Mouse (Mus musculus) liver, embryonic 15.5 days (tissue): ENCODE measurements around the gene Esx1. TPM values are rescaled to one million over a fixed set of nuclear protein-coding genes. Genes with fewer than 3 reads are reported as not detected.
A peak's percentile ranks its signal among the peaks of the same experiment; 100 is the strongest.

Experiments used
- ATAC-seq: fragments of 200-750 bp; cut with Nextera tagmentation; 2 replicates; pipeline ENCODE4 v1.8.0; 2017; ENCODE audit warnings: moderate number of reproducible peaks, mild to moderate bottlenecking, moderate library complexity; ENCODE audit not compliant: insufficient read depth
- H3K27ac ChIP-seq: fragments of 300-500 bp; sonication (generic); replicated peaks from 2 replicates; pipeline ENCODE4 v1.5.1; 2015; ENCODE audit warnings: mild to moderate bottlenecking, inconsistent platforms
- H3K27me3 ChIP-seq: fragments of 300-500 bp; sonication (generic); 2 replicates; pipeline ENCODE4 v1.6.1; 2015; ENCODE audit warnings: mild to moderate bottlenecking, inconsistent platforms
- H3K36me3 ChIP-seq: fragments of 300-500 bp; sonication (generic); replicated peaks from 2 replicates; pipeline ENCODE4 v1.6.1; 2015; ENCODE audit warnings: moderate library complexity, mild to moderate bottlenecking, inconsistent platforms
- H3K4me1 ChIP-seq: fragments of 300-500 bp; sonication (generic); replicated peaks from 2 replicates; pipeline ENCODE4 v1.6.1; 2015; ENCODE audit warnings: inconsistent platforms
- H3K4me2 ChIP-seq: fragments of 300-500 bp; sonication (generic); 2 replicates; pipeline ENCODE4 v1.6.1; 2015; ENCODE audit warnings: moderate library complexity, mild to moderate bottlenecking, inconsistent platforms
- H3K4me3 ChIP-seq: fragments of 300-500 bp; sonication (generic); replicated peaks from 2 replicates; pipeline ENCODE4 v1.5.1; 2015; ENCODE audit warnings: mild to moderate bottlenecking, inconsistent platforms
- H3K9ac ChIP-seq: fragments of 300-500 bp; sonication (generic); 2 replicates; pipeline ENCODE4 v1.6.1; 2015; ENCODE audit warnings: moderate library complexity, mild to moderate bottlenecking, inconsistent platforms
- H3K9me3 ChIP-seq: fragments of 300-500 bp; sonication (generic); replicated peaks from 2 replicates; pipeline ENCODE4 v1.6.1; 2016; ENCODE audit warnings: inconsistent platforms
- WGBS: fragments of 180-500 bp; shearing (Covaris S2); methylation state at CpG from one replicate; pipeline ENCODE4 v1.1.7; 2015; ENCODE audit warnings: mixed read lengths; ENCODE audit not compliant: insufficient replicate concordance; 5-methylcytosine and 5-hydroxymethylcytosine counted together
- polyA plus RNA-seq: library from polyadenylated mRNA; unstranded; fragments of >200 nt; fragmentation: Nextera tagmentation; extraction: Ambion mirVana; gene quantifications from 2 replicates; pipeline ENCODE4 v1.2.1, GENCODE M21; 2015

Gene Esx1
- polyA plus RNA-seq, 1 experiment from 2014 or later = not detected

DNA sequence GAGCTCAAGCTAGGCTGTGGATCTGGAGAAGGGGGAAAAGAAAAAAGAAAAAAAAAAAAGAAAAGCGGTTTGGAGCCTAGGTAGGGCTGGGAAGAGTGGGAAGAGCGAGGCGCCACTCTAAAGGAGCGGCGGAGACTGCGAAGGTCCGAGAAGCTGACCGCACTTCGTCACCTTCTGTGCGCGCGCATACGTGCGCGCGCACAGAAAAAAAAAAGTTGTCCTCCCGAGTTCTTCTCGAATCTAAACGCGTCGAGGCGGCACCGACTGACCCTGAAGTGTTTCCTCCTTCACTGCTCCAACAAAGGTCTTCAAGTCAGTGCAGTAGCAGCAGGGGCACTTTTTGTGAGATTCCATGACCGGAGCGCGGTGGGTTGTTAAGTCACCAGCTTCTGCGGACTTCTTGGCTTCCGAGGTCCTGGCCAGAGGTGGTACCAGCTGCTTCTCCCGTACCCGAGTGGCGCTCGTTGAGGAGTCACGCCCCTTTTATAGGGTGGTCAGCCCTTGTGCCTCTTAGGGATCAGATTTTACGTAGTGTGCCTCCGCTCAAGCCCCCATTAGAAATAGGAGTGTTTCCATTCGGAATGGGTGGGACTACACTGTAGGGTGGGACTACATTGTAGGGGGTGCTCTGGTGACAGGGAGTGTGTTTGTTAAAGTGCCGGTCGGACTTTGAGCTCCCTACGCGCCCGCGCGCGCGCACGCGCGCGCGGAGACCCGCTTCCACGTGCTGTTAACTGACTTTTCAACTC is 2.0 kb downstream of the Esx1 start:
- H3K4me3 ChIP-seq = 0 out of 2 replicates have a peak overlapping the region, but pooled peaks have one; percentile 12
- H3K9me3 ChIP-seq = no peaks in the 10 kb centered on the region
- no peaks in the 10 kb centered on the region for H3K4me1 ChIP-seq
- H3K4me2 ChIP-seq = peak overlapping the region; percentile 42
- 11% methylated on average over 52 of the region's 52 CpGs for WGBS
- no peaks in the 10 kb centered on the region for H3K36me3 ChIP-seq
- ATAC-seq = no peak
- peaks cover 87% of the 10 kb centered on the region for H3K27me3 ChIP-seq
- no peak overlapping the region for H3K27ac ChIP-seq
- no peak overlapping the region for H3K9ac ChIP-seq

GRCm38 (mm10) chrX:137118097-137118746 is 3.7 kb downstream of the Esx1 start:
- Histone ChIP-seq H3K9ac (no peak overlapping the region), H3K4me2 (no peak overlapping the region; the same call in 1 of the 2 replicates), H3K4me1 (no peaks in the 10 kb centered on the region), H3K9me3 (no peaks in the 10 kb centered on the region), H3K4me3 (no peak overlapping the region), H3K27ac (no peak overlapping the region), H3K36me3 (no peaks in the 10 kb centered on the region), H3K27me3 (peaks cover 86% of the 10 kb centered on the region)
- WGBS = 17% methylated on average over 40 of the region's 40 CpGs
- ATAC-seq = no peak

DNA sequence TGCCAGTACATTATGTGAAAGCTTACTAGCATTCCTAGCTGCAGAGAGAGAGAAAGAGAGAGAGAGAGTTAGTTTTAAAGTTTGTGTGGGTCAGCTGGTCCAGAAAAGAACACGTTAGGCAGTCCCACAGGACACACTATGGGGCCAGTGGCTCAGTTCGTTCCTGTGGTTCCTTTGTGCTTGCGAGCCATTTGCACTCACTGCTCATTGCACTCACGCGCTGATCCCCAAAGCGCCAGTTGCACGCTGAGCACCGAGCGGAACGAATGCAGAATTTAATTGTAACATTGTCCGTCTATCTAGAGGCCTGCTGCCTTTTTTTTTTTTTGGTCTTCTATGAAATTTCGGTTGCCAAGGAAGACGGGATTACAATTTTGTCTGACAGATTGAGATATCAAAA is 15.4 kb downstream of the Esx1 start:
- Histone ChIP-seq H3K27me3 (peaks cover 47% of the 10 kb centered on the region), H3K9ac (no peak overlapping the region), H3K4me2 (no peak overlapping the region), H3K36me3 (no peaks in the 10 kb centered on the region), H3K9me3 (no peaks in the 10 kb centered on the region), H3K4me1 (no peaks in the 10 kb centered on the region), H3K4me3 (no peak overlapping the region), H3K27ac (no peak overlapping the region)
- no peak for ATAC-seq
- WGBS = 18% methylated on average over 13 of the region's 13 CpGs

- no peaks in the 10 kb centered on the region for H3K36me3 ChIP-seq
- H3K27ac ChIP-seq = no peak overlapping the region
- no peak for ATAC-seq
- WGBS = 14% methylated on average over 25 of the region's 25 CpGs
- H3K9ac ChIP-seq = no peak overlapping the region
- H3K27me3 ChIP-seq = peaks cover 63% of the 10 kb centered on the region
- H3K4me3 ChIP-seq = no peak overlapping the region
- H3K4me2 ChIP-seq = no peak overlapping the region
- H3K4me1 ChIP-seq = no peaks in the 10 kb centered on the region
- H3K9me3 ChIP-seq = no peaks in the 10 kb centered on the region
Observed at GRCm38 (mm10) chrX:137104531-137104930, 17.4 kb downstream of the Esx1 start.

Other genes with a start within 250 kb of the Esx1 start
- gene H2bfm, start 194.8 kb downstream of the Esx1 start, polyA plus RNA-seq = not detected in 2 replicates
- gene Tmsb15b2, start 146.6 kb downstream of the Esx1 start, polyA plus RNA-seq = 6.1 and 6.7 TPM in 2 replicates
- 0.52 TPM in 1 of 2 replicates, not detected in the other for gene Tmsb15l, start 145.2 kb downstream of the Esx1 start, polyA plus RNA-seq
- gene Tmsb15b1, start 145.2 kb downstream of the Esx1 start, polyA plus RNA-seq = 2.9 and 3.3 TPM in 2 replicates
- 0.16 and 0.33 TPM in 2 replicates for gene Zcchc18, start 128.9 kb downstream of the Esx1 start, polyA plus RNA-seq
- gene Slc25a53, start 83.8 kb downstream of the Esx1 start, polyA plus RNA-seq = 1.7 and 2.7 TPM in 2 replicates
- 0.78 and 0.90 TPM in 2 replicates for gene Fam199x, start 72.5 kb downstream of the Esx1 start, polyA plus RNA-seq